Mouse (Mus musculus) thymus, postnatal 4 days (tissue): Measurements from ENCODE around the gene Ifna16.
A peak's percentile ranks its signal among the peaks of the same experiment; 100 is the strongest.

Source experiments
- DNase-seq: peaks from one replicate; pipeline ENCODE4 v3.0.0; 2021

The Ifna16 gene

GRCm38 (mm10) chr4:88676824-88677223 is at the start of gene Ifna16:
Gene Ifna16, minus strand, starts transcription at chr4:88676924.
- DNase-seq: no peak

- DNase-seq: no peak
Measured at GRCm38 (mm10) chr4:88723497-88724090, 46.9 kb upstream of the Ifna16 start.

GRCm38 (mm10) chr4:88721791-88722721 is 45.3 kb upstream of the Ifna16 start, which contains the start of the genes Gm26566 and Klhl9:
Gene Gm26566, plus strand, starts transcription at chr4:88721805.
Gene Klhl9, minus strand, starts transcription at chr4:88722465.
- DNase-seq: peak; percentile 92

GRCm38 (mm10) chr4:88718715-88719114 is 42.0 kb upstream of the Ifna16 start:
- no peak for DNase-seq

GRCm38 (mm10) chr4:88715059-88715458 is 38.3 kb upstream of the Ifna16 start:
- no peak for DNase-seq

- DNase-seq: no peak
Measured at GRCm38 (mm10) chr4:88714281-88714680, 37.6 kb upstream of the Ifna16 start.

- no peak for DNase-seq
Measured at GRCm38 (mm10) chr4:88707128-88707826, 30.6 kb upstream of the Ifna16 start.

- no peak for DNase-seq
Measured at GRCm38 (mm10) chr4:88705924-88706323, 29.2 kb upstream of the Ifna16 start.

GRCm38 (mm10) chr4:88699301-88699700 is 22.6 kb upstream of the Ifna16 start:
- DNase-seq: no peak

- DNase-seq: no peak
Measured at GRCm38 (mm10) chr4:88698781-88699180, 22.1 kb upstream of the Ifna16 start.

- no peak for DNase-seq
Measured at GRCm38 (mm10) chr4:88697753-88698152, 21.0 kb upstream of the Ifna16 start.

GRCm38 (mm10) chr4:88697108-88697507 is 20.4 kb upstream of the Ifna16 start:
- no peak for DNase-seq

- DNase-seq: peak; percentile 83
Measured at GRCm38 (mm10) chr4:88696237-88696884, 19.6 kb upstream of the Ifna16 start.

- DNase-seq: no peak
Measured at GRCm38 (mm10) chr4:88693392-88693791, 16.7 kb upstream of the Ifna16 start.

- DNase-seq: no peak
Measured at GRCm38 (mm10) chr4:88692537-88692936, 15.8 kb upstream of the Ifna16 start.

- DNase-seq: no peak
Measured at GRCm38 (mm10) chr4:88691259-88691658, 14.5 kb upstream of the Ifna16 start, which contains the start of gene Ifnab. Gene Ifnab, minus strand, starts transcription at chr4:88691359.

- no peak for DNase-seq
Measured at GRCm38 (mm10) chr4:88683812-88684211, 7.1 kb upstream of the Ifna16 start, which contains the start of gene Ifna2. Gene Ifna2, minus strand, starts transcription at chr4:88683912.

- no peak for DNase-seq
Measured at GRCm38 (mm10) chr4:88681353-88681752, 4.6 kb upstream of the Ifna16 start.

GRCm38 (mm10) chr4:88680362-88680761 is 3.6 kb upstream of the Ifna16 start:
- DNase-seq: peak; percentile 53

GRCm38 (mm10) chr4:88655461-88655860 is 21.3 kb downstream of the Ifna16 start:
- no peak for DNase-seq

- no peak for DNase-seq
Measured at GRCm38 (mm10) chr4:88653644-88654043, 23.1 kb downstream of the Ifna16 start.

- no peak for DNase-seq
Measured at GRCm38 (mm10) chr4:88644359-88644758, 32.4 kb downstream of the Ifna16 start, which contains the start of gene Ifna13. Gene Ifna13, minus strand, starts transcription at chr4:88644459.

- DNase-seq: no peak
Measured at GRCm38 (mm10) chr4:88642526-88642925, 34.2 kb downstream of the Ifna16 start.
